Mouse (Mus musculus) layer of hippocampus, adult 9-11 months (tissue): Measurements from ENCODE around the gene Adal.

Source experiments
- DNase-seq: peaks from one replicate; pipeline ENCODE4 v3.0.0; 2022

The Adal gene

DNA sequence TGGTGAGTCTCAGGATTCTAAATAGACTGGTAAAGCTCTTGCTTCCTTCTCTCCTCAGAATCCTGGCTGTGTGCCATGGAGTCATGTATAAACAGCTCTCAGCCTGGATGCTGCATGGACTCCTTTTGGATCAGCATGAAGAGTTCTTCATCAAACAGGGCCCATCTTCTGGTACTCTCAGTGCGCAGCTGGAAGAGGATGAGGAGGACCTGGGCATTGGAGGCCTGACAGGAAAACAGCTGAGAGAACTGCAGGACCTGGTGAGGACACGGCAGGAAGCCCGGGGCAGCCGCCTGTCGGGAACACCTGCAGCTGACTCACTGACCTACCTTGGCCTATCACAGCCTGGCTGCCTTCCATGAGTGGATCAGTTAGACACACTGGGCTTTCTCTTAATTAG is 43.2 kb downstream of the Adal start:
- no peak for DNase-seq

DNA sequence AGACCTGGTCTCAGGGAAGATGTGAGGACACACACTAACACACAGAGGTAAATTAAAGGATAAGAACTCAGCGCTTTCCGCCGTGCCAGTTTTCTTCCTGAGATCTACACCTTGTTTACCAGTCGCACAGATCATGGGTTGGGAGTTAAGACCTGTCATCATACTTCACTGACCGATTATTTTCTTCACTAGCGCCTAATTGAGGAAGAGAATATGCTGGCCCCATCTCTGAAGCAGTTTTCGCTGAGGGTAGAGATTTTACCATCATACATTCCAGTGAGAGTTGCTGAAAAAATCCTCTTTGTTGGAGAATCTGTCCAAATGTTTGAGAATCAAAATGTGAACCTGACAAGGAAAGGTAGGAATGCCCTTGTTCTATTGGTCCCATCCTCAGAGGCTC is 43.9 kb downstream of the Adal start:
- DNase-seq: no peak

GRCm38 (mm10) chr2:121188530-121188929 is 48.3 kb downstream of the Adal start:
- DNase-seq: no peak

DNA sequence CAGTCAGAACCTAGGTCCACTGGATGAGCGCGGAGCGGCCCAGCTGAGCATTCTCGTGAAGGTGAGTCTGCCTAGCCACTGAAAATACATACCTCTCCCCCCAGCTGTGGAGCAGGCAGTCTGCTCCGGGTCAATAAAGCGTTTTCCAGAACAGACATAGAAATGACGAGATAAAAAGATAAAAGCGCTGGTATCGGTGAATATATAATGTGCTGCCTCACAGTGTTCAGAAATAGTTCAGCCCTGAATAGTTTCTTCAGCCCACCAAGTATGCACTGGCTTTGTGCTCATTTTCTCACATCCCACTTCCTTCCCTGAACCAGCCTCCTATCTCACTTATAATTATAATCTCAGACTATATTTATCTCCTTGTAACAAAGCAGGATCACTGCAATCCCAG is 55.2 kb downstream of the Adal start:
- DNase-seq: peak; percentile 22

GRCm38 (mm10) chr2:121204276-121204675 is 64.0 kb downstream of the Adal start:
- no peak for DNase-seq
